Mouse (Mus musculus): Measurements from ENCODE around the gene Clpsl2. TPM values are rescaled to one million over a fixed set of nuclear protein-coding genes. Genes with fewer than 3 reads are reported as not detected.
"Not testable (repeated sequence)": the region's sequence is repeated elsewhere in the genome, so short reads cannot be mapped to it uniquely, and the experiment has no call there.

Clpsl2 gene
- polyA plus RNA-seq, 1 experiment from 2014 or later: not detected

GRCm38 (mm10) chr17:28533327-28533726 is 15.9 kb upstream of the Clpsl2 start:
- Histone ChIP-seq H3K4me3 (ENCODE audit: low read depth, low read length) (no peak overlapping the region), H3K9ac (ENCODE audit: low read length) (no peak overlapping the region), H3K4me2 (ENCODE audit: low read depth) (no peak overlapping the region), H3K27ac (ENCODE audit: low read depth, low read length) (no peak overlapping the region), H3K27me3 (ENCODE audit: control insufficient read depth, insufficient read depth, low read length) (no peaks in the 10 kb centered on the region), H3K9me3 (ENCODE audit: control insufficient read depth, low read length) (no peaks in the 10 kb centered on the region), H3K4me1 (ENCODE audit: control insufficient read depth, insufficient read depth, low read length) (no peaks in the 10 kb centered on the region), H3K36me3 (ENCODE audit: control insufficient read depth, insufficient read depth, low read length) (no peaks in the 10 kb centered on the region)
- 88% methylated on average over 13 of the region's 13 CpGs for WGBS
- ATAC-seq (ENCODE audit: insufficient read depth, low FRiP score, low TSS enrichment) (no peak), DNase-seq (ENCODE audit: low spot score) (no peak)

- no peak for DNase-seq (ENCODE audit: low spot score)
- Histone ChIP-seq H3K27ac (ENCODE audit: low read depth, low read length) (no peak overlapping the region), H3K4me1 (ENCODE audit: control insufficient read depth, insufficient read depth, low read length) (no peaks in the 10 kb centered on the region), H3K4me3 (ENCODE audit: low read depth, low read length) (no peak overlapping the region), H3K9ac (ENCODE audit: low read length) (no peak overlapping the region), H3K4me2 (ENCODE audit: low read depth) (no peak overlapping the region), H3K27me3 (ENCODE audit: control insufficient read depth, insufficient read depth, low read length) (no peaks in the 10 kb centered on the region), H3K36me3 (ENCODE audit: control insufficient read depth, insufficient read depth, low read length) (no peaks in the 10 kb centered on the region), H3K9me3 (ENCODE audit: control insufficient read depth, low read length) (peaks cover 3% of the 10 kb centered on the region; the same call in 1 of the 2 replicates)
- 46% methylated on average over 12 of the region's 12 CpGs for WGBS
- ATAC-seq (ENCODE audit: insufficient read depth, low FRiP score, low TSS enrichment): no peak
These were observed 11.3 kb upstream of the Clpsl2 start for GRCm38 (mm10) chr17:28537881-28538280.

GRCm38 (mm10) chr17:28546925-28547324 is 2.3 kb upstream of the Clpsl2 start:
- 91% methylated on average over 1 of the region's 1 CpGs for WGBS
- H3K27me3 ChIP-seq (ENCODE audit: control insufficient read depth, insufficient read depth, low read length): no peaks in the 10 kb centered on the region
- no peak overlapping the region for H3K9ac ChIP-seq (ENCODE audit: low read length)
- H3K4me1 ChIP-seq (ENCODE audit: control insufficient read depth, insufficient read depth, low read length): no peaks in the 10 kb centered on the region
- H3K4me2 ChIP-seq (ENCODE audit: low read depth): no peak overlapping the region
- H3K36me3 ChIP-seq (ENCODE audit: control insufficient read depth, insufficient read depth, low read length): no peaks in the 10 kb centered on the region
- ATAC-seq (ENCODE audit: insufficient read depth, low FRiP score, low TSS enrichment) (no peak), DNase-seq (ENCODE audit: low spot score) (no peak)
- no peaks in the 10 kb centered on the region for H3K9me3 ChIP-seq (ENCODE audit: control insufficient read depth, low read length)
- H3K4me3 ChIP-seq (ENCODE audit: low read depth, low read length): no peak overlapping the region
- H3K27ac ChIP-seq (ENCODE audit: low read depth, low read length): no peak overlapping the region

- DNase-seq (ENCODE audit: low spot score) (no peak), ATAC-seq (ENCODE audit: insufficient read depth, low FRiP score, low TSS enrichment) (no peak)
- Histone ChIP-seq H3K4me3 (ENCODE audit: low read depth, low read length) (no peak overlapping the region), H3K27me3 (ENCODE audit: control insufficient read depth, insufficient read depth, low read length) (no peaks in the 10 kb centered on the region), H3K4me1 (ENCODE audit: control insufficient read depth, insufficient read depth, low read length) (no peaks in the 10 kb centered on the region), H3K4me2 (ENCODE audit: low read depth) (no peak overlapping the region), H3K9ac (ENCODE audit: low read length) (no peak overlapping the region), H3K27ac (ENCODE audit: low read depth, low read length) (no peak overlapping the region), H3K36me3 (ENCODE audit: control insufficient read depth, insufficient read depth, low read length) (no peaks in the 10 kb centered on the region), H3K9me3 (ENCODE audit: control insufficient read depth, low read length) (no peaks in the 10 kb centered on the region)
- WGBS: 69% methylated on average over 11 of the region's 11 CpGs
These were observed 661 bp upstream of the Clpsl2 start for GRCm38 (mm10) chr17:28548550-28548949.

GRCm38 (mm10) chr17:28553040-28553793 is 4.0 kb downstream of the Clpsl2 start:
- H3K27me3 ChIP-seq (ENCODE audit: control insufficient read depth, insufficient read depth, low read length): no peaks in the 10 kb centered on the region
- no peaks in the 10 kb centered on the region for H3K9me3 ChIP-seq (ENCODE audit: control insufficient read depth, low read length)
- no peak overlapping the region for H3K4me3 ChIP-seq (ENCODE audit: low read depth, low read length)
- no peaks in the 10 kb centered on the region for H3K4me1 ChIP-seq (ENCODE audit: control insufficient read depth, insufficient read depth, low read length)
- 5% methylated on average over 14 of the region's 14 CpGs for WGBS
- no peaks in the 10 kb centered on the region for H3K36me3 ChIP-seq (ENCODE audit: control insufficient read depth, insufficient read depth, low read length)
- H3K9ac ChIP-seq (ENCODE audit: low read length): no peak overlapping the region
- no peak overlapping the region for H3K4me2 ChIP-seq (ENCODE audit: low read depth)
- no peak overlapping the region for H3K27ac ChIP-seq (ENCODE audit: low read depth, low read length)
- ATAC-seq (ENCODE audit: insufficient read depth, low FRiP score, low TSS enrichment): no peak
- DNase-seq (ENCODE audit: low spot score): peak; percentile 72

GRCm38 (mm10) chr17:28554021-28554420 is 4.8 kb downstream of the Clpsl2 start:
- not testable (repeated sequence) for H3K27ac ChIP-seq (ENCODE audit: low read depth, low read length); H3K27me3 ChIP-seq (ENCODE audit: control insufficient read depth, insufficient read depth, low read length); ATAC-seq (ENCODE audit: insufficient read depth, low FRiP score, low TSS enrichment); H3K9me3 ChIP-seq (ENCODE audit: control insufficient read depth, low read length); H3K9ac ChIP-seq (ENCODE audit: low read length); H3K36me3 ChIP-seq (ENCODE audit: control insufficient read depth, insufficient read depth, low read length); H3K4me3 ChIP-seq (ENCODE audit: low read depth, low read length); DNase-seq (ENCODE audit: low spot score); H3K4me1 ChIP-seq (ENCODE audit: control insufficient read depth, insufficient read depth, low read length); H3K4me2 ChIP-seq (ENCODE audit: low read depth)
- 87% methylated on average over 4 of the region's 4 CpGs for WGBS

GRCm38 (mm10) chr17:28556635-28557396 is 7.6 kb downstream of the Clpsl2 start:
- Histone ChIP-seq H3K27me3 (ENCODE audit: control insufficient read depth, insufficient read depth, low read length) (no peaks in the 10 kb centered on the region), H3K36me3 (ENCODE audit: control insufficient read depth, insufficient read depth, low read length) (no peaks in the 10 kb centered on the region), H3K9ac (ENCODE audit: low read length) (no peak overlapping the region), H3K4me1 (ENCODE audit: control insufficient read depth, insufficient read depth, low read length) (no peaks in the 10 kb centered on the region), H3K27ac (ENCODE audit: low read depth, low read length) (no peak overlapping the region), H3K4me2 (ENCODE audit: low read depth) (no peak overlapping the region), H3K4me3 (ENCODE audit: low read depth, low read length) (no peak overlapping the region), H3K9me3 (ENCODE audit: control insufficient read depth, low read length) (no peaks in the 10 kb centered on the region)
- ATAC-seq (ENCODE audit: insufficient read depth, low FRiP score, low TSS enrichment): no peak
- no peak for DNase-seq (ENCODE audit: low spot score)
- 61% methylated on average over 6 of the region's 6 CpGs for WGBS

GRCm38 (mm10) chr17:28557772-28558171 is 8.6 kb downstream of the Clpsl2 start:
- no peak for ATAC-seq (ENCODE audit: insufficient read depth, low FRiP score, low TSS enrichment)

GRCm38 (mm10) chr17:28560598-28560997 is 11.4 kb downstream of the Clpsl2 start, which contains the start of gene Clps:
Gene Clps (minus strand): TSS chr17:28560766.
- Histone ChIP-seq H3K9me3 (ENCODE audit: control insufficient read depth, low read length) (no peaks in the 10 kb centered on the region), H3K27ac (ENCODE audit: low read depth, low read length) (no peak within 1 kb of the TSS), H3K27me3 (ENCODE audit: control insufficient read depth, insufficient read depth, low read length) (no peaks in the 10 kb centered on the region), H3K4me2 (ENCODE audit: low read depth) (no peak within 1 kb of the TSS), H3K9ac (ENCODE audit: low read length) (no peak within 1 kb of the TSS), H3K4me1 (ENCODE audit: control insufficient read depth, insufficient read depth, low read length) (no peaks in the 10 kb centered on the region), H3K4me3 (ENCODE audit: low read depth, low read length) (no peak within 1 kb of the TSS), H3K36me3 (ENCODE audit: control insufficient read depth, insufficient read depth, low read length) (no peaks in the 10 kb centered on the region)
- WGBS: 95% methylated on average over 4 of the region's 4 CpGs
- DNase-seq (ENCODE audit: low spot score): no peak
- no peak for ATAC-seq (ENCODE audit: insufficient read depth, low FRiP score, low TSS enrichment)

More at GRCm38 (mm10) chr17:28557772-28558171, 8.6 kb downstream of the Clpsl2 start:
- H3K9me3 ChIP-seq (ENCODE audit: control insufficient read depth, low read length): no peaks in the 10 kb centered on the region
- H3K27me3 ChIP-seq (ENCODE audit: control insufficient read depth, insufficient read depth, low read length): no peaks in the 10 kb centered on the region
- no peak overlapping the region for H3K4me2 ChIP-seq (ENCODE audit: low read depth)
- H3K36me3 ChIP-seq (ENCODE audit: control insufficient read depth, insufficient read depth, low read length): no peaks in the 10 kb centered on the region
- WGBS: 85% methylated on average over 6 of the region's 6 CpGs
- H3K27ac ChIP-seq (ENCODE audit: low read depth, low read length): no peak overlapping the region
- H3K4me3 ChIP-seq (ENCODE audit: low read depth, low read length): no peak overlapping the region
- no peaks in the 10 kb centered on the region for H3K4me1 ChIP-seq (ENCODE audit: control insufficient read depth, insufficient read depth, low read length)
- no peak for DNase-seq (ENCODE audit: low spot score)
- H3K9ac ChIP-seq (ENCODE audit: low read length): no peak overlapping the region

Measured in neural tube, embryonic 11.5 days (tissue).